Mouse (Mus musculus): ENCODE results near the gene Cdk14. TPM values are rescaled to one million over a fixed set of nuclear protein-coding genes. Genes with fewer than 3 reads are reported as not detected.

The Cdk14 gene
- polyA plus RNA-seq, 1 experiment from 2014 or later = 15.5 TPM

DNA sequence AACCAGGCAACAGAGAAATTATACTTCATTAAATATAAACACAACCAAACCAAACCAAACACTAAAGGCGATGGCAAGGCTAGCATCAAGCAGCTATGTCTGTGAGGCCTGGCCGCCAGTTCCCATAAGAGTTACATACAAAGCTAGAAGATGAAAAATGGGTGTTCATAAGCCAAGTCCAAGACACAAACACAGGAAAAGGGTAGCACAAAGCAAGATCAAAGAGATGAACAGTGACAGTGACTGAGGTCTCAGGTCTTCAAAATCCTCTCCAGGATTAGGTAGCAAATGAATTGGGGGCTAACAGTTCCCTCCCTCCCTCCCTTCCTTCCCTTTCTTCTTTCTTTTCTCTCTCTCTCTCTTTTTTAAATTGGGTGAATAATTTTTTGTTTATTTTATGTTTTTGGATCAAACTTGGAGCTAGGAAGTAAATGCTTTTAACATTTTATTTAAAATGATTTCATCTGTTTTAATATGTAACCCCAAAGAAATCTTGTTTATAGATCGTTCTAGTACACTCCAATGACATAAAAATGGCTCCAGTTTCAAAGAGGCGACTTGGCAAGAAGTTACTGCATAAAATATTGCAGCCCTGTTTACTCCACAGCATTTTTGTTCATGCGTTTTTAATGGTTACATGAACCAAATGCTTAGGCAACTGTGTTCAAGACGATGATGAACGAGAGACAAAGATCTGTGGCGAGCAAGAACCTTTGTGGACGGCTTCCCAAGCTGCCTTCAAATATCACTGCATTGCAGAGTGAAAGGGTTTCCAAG lies 568.0 kb downstream of the Cdk14 start:
- no peak overlapping the region for H3K4me3 ChIP-seq (ENCODE audit: inconsistent target)
- H3K27ac ChIP-seq = no peak overlapping the region
- no peaks in the 10 kb centered on the region for H3K79me2 ChIP-seq (ENCODE audit: inconsistent target)
- no peaks in the 10 kb centered on the region for H3K36me3 ChIP-seq (ENCODE audit: inconsistent target)
- WGBS (ENCODE audit: missing documents) = 99% methylated on average over 9 of the region's 9 CpGs

DNA sequence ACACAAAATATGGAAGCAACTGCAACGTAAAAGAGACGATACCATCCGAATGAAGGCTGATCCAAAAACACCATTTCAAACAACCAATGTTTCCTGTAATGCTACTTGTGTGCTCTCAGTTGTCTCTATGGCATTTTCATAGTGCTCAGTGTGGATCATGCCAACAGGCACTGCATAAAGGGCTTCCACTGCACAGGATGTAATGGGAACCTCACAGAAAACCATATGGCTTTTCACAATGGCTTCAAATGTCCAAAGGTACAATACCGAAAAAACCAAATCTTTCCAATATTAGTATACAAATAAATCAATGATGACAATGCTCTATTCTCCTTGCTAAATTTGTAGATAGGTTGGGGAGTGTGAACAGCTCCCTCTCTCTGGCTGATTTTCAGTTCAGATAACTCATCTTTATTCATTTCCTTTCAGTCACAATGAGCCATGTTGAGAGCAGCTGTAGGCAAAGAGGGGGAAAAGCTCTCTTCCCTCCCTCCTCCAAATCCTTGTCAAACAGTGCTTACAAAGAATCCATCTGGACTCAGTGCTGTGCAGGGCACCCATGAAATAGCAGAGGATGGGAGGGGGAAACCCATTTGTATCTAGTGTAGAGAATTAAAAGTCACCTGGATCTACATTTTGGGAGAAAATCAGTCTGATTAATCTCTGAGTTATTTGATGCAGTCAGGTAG lies 568.7 kb downstream of the Cdk14 start:
- 100% methylated on average over 4 of the region's 4 CpGs for WGBS (ENCODE audit: missing documents)
- Histone ChIP-seq H3K27ac (no peak overlapping the region), H3K36me3 (ENCODE audit: inconsistent target) (no peaks in the 10 kb centered on the region), H3K79me2 (ENCODE audit: inconsistent target) (no peaks in the 10 kb centered on the region), H3K4me3 (ENCODE audit: inconsistent target) (no peak overlapping the region)

DNA sequence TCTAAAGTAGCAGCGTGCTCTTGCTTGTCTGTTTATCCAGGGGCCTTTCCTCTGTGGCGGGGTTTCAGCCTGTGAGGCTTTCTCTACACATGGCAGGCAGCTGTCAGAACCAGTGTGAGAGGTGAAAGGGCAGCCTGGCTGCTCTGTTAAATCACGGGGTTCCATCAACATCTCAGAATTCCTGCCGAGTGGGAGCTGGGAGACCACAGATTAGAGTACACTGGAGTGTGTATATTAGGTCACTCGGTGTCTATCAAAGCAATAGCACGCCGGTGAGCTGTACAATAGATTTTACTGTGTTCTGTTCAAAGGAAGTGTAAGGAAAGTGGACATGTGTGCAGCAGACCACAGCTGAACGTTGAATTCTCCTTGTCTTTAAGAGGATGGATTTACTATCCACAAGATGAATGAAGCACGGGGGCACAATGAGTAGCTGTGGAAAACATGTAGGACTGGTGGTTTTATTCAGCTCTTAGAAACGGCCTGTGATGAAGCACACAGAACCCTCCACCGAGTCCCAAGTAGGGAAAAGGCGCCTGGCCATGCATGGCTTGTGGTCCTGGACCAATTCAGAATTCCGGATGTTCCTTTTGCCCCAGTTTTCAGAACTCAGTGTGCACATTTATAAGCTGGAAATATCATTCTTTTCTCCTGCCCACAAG lies 585.2 kb downstream of the Cdk14 start:
- 90% methylated on average over 13 of the region's 13 CpGs for WGBS (ENCODE audit: missing documents)
- no peak overlapping the region for H3K4me3 ChIP-seq (ENCODE audit: inconsistent target)
- H3K79me2 ChIP-seq (ENCODE audit: inconsistent target) = no peaks in the 10 kb centered on the region

DNA sequence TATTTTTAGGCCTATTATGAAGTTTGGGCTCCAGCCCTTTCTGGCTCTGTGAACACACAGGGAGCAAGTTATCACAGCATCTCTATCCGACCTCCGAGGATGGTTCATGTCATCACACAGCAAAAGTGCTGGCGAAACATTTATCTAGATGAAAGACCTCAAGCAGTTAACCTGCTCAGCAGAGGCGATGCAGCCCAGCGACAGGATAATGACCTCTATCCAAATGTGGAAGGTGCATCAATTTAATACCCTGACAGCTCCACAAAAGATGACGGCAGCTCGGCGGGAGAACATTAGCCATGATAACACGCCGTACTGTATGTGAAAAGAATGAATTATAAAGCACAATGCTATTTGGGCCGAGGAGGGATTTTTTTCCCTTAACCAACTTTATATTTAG lies 586.2 kb downstream of the Cdk14 start:
- 98% methylated on average over 11 of the region's 11 CpGs for WGBS (ENCODE audit: missing documents)
- H3K27ac ChIP-seq = no peak overlapping the region
- H3K36me3 ChIP-seq (ENCODE audit: inconsistent target) = no peaks in the 10 kb centered on the region
- no peak overlapping the region for H3K4me3 ChIP-seq (ENCODE audit: inconsistent target)
- H3K79me2 ChIP-seq (ENCODE audit: inconsistent target) = no peaks in the 10 kb centered on the region

More for the DNA sequence above, 585.2 kb downstream of the Cdk14 start:
- Histone ChIP-seq H3K27ac (no peak overlapping the region), H3K36me3 (ENCODE audit: inconsistent target) (no peaks in the 10 kb centered on the region)

DNA sequence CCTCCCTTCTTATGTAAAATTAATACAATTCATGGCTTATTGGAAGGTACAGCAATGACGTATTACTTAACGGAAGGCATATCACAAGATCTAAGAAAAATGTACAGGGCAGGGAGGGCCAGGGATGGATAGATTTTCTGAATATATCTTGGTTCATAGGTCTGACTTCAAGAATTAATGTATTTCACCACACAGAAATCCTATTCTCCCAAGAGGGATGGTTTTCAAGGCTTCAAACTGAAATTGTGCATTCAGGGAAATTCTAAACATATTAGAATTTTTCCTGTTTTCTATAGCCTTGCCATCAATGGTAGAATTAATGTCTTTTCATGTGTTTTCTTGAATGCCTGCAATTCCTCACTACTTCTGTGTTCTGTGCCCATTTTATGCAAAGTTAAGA lies 593.2 kb downstream of the Cdk14 start:
- Histone ChIP-seq H3K36me3 (ENCODE audit: inconsistent target) (no peaks in the 10 kb centered on the region), H3K27ac (no peak overlapping the region), H3K4me3 (ENCODE audit: inconsistent target) (no peak overlapping the region), H3K79me2 (ENCODE audit: inconsistent target) (no peaks in the 10 kb centered on the region)
- WGBS (ENCODE audit: missing documents) = 95% methylated on average over 2 of the region's 2 CpGs

DNA sequence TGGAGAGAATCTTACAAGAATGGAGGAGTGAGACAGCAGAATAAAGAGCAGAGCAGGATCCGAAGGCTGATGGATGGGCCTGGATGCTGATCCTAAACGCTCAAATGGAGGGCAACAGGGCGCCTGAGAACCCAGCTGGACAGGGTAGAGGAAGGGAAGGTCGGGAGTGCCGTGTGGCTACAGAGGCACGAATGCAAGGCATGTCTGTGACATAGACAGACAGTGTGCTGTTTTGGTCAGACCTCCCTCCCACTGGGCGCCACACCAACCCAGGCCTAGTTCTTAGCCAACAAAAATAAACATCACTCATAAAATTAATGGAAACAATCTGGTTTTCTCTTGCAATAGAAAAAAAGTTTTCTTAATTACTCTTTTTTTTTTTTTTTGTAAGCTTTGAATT lies 594.2 kb downstream of the Cdk14 start:
- H3K27ac ChIP-seq = no peak overlapping the region
- 88% methylated on average over 7 of the region's 7 CpGs for WGBS (ENCODE audit: missing documents)
- no peak overlapping the region for H3K4me3 ChIP-seq (ENCODE audit: inconsistent target)

DNA sequence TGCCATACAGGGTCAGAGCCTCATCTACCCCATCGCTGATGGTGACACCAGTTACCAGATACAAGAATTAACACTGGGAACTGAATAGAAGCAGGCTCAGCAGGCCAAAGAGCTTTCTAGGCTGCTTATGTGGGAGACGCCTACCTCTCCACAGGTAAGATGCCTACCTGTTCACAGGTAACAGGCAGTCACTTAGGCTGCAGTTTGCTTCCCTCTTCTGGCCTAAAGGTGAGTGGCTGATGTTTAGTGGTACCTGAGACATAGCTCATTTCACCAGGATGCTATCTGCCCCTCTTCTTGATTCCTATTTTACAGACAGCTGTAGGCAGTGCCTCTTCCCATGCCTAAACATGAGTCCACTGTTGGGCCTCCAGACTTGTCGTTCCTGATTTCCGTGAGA lies 595.0 kb downstream of the Cdk14 start:
- 92% methylated on average over 4 of the region's 4 CpGs for WGBS (ENCODE audit: missing documents)
- Histone ChIP-seq H3K79me2 (ENCODE audit: inconsistent target) (no peaks in the 10 kb centered on the region), H3K4me3 (ENCODE audit: inconsistent target) (no peak overlapping the region), H3K36me3 (ENCODE audit: inconsistent target) (no peaks in the 10 kb centered on the region), H3K27ac (no peak overlapping the region)

More for the DNA sequence above, 594.2 kb downstream of the Cdk14 start:
- H3K36me3 ChIP-seq (ENCODE audit: inconsistent target) = no peaks in the 10 kb centered on the region
- H3K79me2 ChIP-seq (ENCODE audit: inconsistent target) = no peaks in the 10 kb centered on the region

DNA sequence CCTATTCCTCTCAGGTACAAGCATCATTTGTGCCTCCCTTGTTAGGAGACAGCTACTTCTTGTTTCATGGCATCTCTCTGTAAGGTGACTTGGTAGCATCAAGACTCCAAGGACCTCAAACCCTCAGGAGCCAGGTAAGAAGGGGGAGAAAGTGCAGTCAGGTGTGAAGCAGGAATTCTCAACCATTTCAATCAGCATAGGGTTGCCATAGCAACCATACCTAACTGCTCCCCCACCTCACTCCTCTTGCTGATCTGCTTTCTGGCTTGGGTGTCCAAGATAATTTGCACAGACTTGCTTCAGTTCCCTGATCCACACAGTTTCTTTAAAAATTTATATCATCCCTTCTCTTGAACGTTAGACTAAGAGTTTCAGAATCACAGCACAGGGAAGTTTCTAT lies 595.9 kb downstream of the Cdk14 start:
- no peaks in the 10 kb centered on the region for H3K36me3 ChIP-seq (ENCODE audit: inconsistent target)
- 71% methylated on average over 1 of the region's 1 CpGs for WGBS (ENCODE audit: missing documents)

DNA sequence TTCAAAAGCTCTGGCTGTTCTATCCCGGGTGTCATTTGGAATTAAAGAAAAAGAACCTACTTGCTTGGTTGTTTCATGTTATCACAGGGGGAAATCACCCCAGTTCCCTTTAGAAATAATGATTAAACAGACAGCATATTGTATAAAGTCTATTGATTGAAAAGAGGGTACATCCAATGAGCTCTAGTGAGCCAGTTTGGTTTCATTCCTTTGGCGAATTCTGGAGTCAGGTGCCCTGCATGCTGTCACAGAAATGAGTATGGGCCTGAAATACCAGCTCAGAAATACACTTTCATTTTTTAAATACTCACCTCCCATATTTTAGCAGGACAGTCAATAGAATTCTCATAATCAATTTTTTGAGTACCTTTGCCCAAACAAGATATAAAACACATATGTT lies 598.1 kb downstream of the Cdk14 start:
- Histone ChIP-seq H3K36me3 (ENCODE audit: inconsistent target) (no peaks in the 10 kb centered on the region), H3K4me3 (ENCODE audit: inconsistent target) (no peak overlapping the region), H3K79me2 (ENCODE audit: inconsistent target) (no peaks in the 10 kb centered on the region), H3K27ac (no peak overlapping the region)
- 72% methylated on average over 2 of the region's 2 CpGs for WGBS (ENCODE audit: missing documents)

More for the DNA sequence above, 595.9 kb downstream of the Cdk14 start:
- no peak overlapping the region for H3K4me3 ChIP-seq (ENCODE audit: inconsistent target)
- H3K79me2 ChIP-seq (ENCODE audit: inconsistent target) = no peaks in the 10 kb centered on the region
- no peak overlapping the region for H3K27ac ChIP-seq

DNA sequence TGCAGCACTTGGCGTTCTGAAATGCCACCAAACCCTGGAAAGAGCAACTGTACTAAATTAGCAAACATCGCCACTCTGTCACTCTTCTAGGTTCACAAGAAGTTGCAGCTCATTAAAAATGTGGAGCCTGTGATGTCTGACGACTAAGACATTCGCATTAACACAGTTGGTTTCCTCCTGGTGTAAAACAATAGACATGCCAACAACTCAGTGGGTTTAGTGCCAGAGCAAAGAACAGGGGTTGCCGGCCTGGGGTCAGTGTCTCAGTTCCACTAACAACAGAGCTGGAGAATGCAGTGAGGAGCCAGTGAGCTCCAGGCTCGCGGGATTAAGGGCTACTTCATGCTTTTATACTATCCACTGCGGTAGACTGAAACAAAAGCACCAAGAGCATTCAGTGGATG lies 598.7 kb downstream of the Cdk14 start:
- WGBS (ENCODE audit: missing documents) = 79% methylated on average over 8 of the region's 8 CpGs
- H3K79me2 ChIP-seq (ENCODE audit: inconsistent target) = no peaks in the 10 kb centered on the region
- no peak overlapping the region for H3K4me3 ChIP-seq (ENCODE audit: inconsistent target)
- H3K36me3 ChIP-seq (ENCODE audit: inconsistent target) = no peaks in the 10 kb centered on the region
- no peak overlapping the region for H3K27ac ChIP-seq

DNA sequence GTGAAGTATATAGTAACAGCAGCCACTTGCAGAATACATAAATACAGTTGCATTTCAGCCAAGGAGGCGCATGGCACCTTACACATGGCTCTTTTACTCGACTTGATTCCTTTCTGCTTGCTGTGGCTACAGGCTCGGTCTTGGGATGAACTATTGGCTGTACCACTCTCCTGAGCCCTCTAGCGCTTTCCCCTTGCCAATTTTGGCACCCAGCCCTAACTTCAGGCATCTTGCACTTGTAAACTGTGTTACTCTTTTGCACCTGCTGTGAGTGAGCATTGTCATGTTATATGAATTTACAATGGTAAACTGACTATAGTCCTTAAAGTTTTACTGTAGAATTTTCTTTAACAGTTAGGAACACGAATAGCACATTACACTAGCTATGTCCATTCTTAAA lies 603.1 kb downstream of the Cdk14 start:
- Histone ChIP-seq H3K4me3 (ENCODE audit: inconsistent target) (no peak overlapping the region), H3K27ac (no peak overlapping the region), H3K79me2 (ENCODE audit: inconsistent target) (no peaks in the 10 kb centered on the region), H3K36me3 (ENCODE audit: inconsistent target) (no peaks in the 10 kb centered on the region)
- whole genome bisulfite sequencing (ENCODE audit: missing documents) = 87% methylated on average over 5 of the region's 5 CpGs

DNA sequence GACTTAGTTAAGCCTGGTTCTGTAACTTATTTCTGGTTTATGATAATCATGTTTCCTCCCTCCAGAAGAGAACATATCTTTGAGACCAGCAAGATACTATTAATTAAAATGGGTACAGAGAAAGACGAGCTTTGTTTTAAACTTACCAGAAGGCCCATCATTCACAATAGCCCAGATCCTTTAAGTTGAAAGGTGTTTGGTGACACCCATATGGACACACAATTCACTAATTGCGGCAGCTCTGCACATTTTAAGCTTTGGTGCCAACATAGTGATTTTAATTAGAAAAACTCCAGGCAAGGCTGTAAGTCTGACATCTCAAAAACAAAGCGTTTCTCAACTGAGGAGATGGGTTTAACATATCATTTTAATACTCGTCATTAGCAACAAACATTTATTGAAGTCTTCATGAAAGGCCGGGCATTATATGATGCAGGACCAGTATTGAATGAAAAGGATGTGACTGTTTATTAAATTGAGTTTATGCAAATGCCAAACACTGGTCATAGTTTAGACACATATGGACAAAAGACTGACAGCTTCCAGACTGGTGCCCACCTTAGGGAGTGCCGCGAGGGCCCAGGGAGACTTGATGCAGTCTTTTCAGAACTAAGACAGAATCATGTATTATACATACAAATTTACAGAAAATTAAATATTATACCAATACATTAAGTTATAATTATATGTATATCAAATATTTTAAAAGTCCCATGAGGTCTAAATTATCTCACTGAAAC lies 605.5 kb downstream of the Cdk14 start:
- no peak overlapping the region for H3K4me3 ChIP-seq (ENCODE audit: inconsistent target)
- no peaks in the 10 kb centered on the region for H3K79me2 ChIP-seq (ENCODE audit: inconsistent target)
- H3K27ac ChIP-seq = no peak overlapping the region
- no peaks in the 10 kb centered on the region for H3K36me3 ChIP-seq (ENCODE audit: inconsistent target)
- WGBS (ENCODE audit: missing documents) = 95% methylated on average over 7 of the region's 7 CpGs

DNA sequence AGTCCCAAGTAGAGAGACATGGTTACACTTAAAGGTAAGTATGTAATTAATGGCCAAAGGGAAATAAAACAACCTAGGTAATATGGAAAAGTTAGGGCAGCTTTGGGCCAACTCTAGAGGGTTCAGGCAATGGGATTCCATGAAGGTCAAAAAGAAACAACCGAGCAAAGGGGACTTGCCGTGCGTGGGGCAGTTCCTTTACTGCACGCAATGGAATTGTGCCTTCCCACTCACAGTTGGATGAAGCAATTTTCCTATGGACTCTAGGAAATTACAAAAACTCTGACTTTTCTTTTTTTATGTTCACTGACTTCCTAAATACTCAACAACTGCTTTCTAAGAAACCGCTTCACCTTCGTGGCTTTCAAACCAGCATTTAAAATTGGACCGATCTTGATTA lies 606.8 kb downstream of the Cdk14 start:
- Histone ChIP-seq H3K4me3 (ENCODE audit: inconsistent target) (no peak overlapping the region), H3K36me3 (ENCODE audit: inconsistent target) (no peaks in the 10 kb centered on the region), H3K79me2 (ENCODE audit: inconsistent target) (no peaks in the 10 kb centered on the region), H3K27ac (no peak overlapping the region)
- 90% methylated on average over 7 of the region's 7 CpGs for WGBS (ENCODE audit: missing documents)

DNA sequence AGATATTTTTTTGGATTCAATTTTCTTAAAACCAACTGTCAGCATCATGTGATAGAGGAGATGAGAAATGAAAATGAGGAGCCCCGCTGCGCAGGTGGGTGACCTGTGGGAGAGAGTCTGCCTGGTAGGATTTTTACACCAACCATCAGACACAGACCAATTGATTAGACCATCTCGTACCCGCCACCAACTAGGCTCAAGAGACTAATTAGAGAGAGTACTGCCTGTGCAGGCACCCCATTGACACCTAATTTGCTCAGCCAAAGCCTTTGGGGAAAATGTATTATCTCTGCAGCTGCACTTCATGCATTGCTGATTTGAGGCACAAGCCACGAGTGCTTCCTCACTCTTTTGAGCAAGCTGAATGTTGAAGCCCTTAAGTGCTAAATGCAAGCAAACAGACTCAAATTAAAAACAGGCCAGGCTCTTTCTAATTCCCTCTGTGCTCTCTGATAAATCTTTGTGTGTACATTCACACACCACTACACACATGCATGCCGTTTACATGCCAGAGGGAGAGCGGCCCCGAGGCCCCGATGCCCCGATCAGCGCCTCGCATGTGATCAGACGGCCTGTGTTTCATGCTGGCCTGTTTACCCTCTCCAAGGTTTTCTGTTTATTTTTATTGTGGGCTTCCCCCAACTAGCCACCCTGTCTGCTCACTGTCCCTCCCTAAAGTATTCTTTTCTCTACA lies 607.9 kb downstream of the Cdk14 start:
- Histone ChIP-seq H3K27ac (no peak overlapping the region), H3K4me3 (ENCODE audit: inconsistent target) (no peak overlapping the region)
- 96% methylated on average over 13 of the region's 13 CpGs for WGBS (ENCODE audit: missing documents)

More for the DNA sequence above, 607.9 kb downstream of the Cdk14 start:
- H3K79me2 ChIP-seq (ENCODE audit: inconsistent target) = no peaks in the 10 kb centered on the region
- H3K36me3 ChIP-seq (ENCODE audit: inconsistent target) = no peaks in the 10 kb centered on the region
